Mouse (Mus musculus) T-helper 2 cell (primary cell): ENCODE measurements at regions not wholly inside any gene's neighbourhood (a gene's known extent, or its start where the extent isn't known, plus 50 kb on each side); places are given as distances from the start of the nearest gene placed in this dataset.

Experiments
- in situ Hi-C: fragments of 300-600 bp; cut with MboI, MseI; formaldehyde crosslinking; loops from one replicate; pipeline ENCODE4 v1.15.1; 2025; ENCODE audit warnings: high pct_unique_total_duplicates

DNA sequence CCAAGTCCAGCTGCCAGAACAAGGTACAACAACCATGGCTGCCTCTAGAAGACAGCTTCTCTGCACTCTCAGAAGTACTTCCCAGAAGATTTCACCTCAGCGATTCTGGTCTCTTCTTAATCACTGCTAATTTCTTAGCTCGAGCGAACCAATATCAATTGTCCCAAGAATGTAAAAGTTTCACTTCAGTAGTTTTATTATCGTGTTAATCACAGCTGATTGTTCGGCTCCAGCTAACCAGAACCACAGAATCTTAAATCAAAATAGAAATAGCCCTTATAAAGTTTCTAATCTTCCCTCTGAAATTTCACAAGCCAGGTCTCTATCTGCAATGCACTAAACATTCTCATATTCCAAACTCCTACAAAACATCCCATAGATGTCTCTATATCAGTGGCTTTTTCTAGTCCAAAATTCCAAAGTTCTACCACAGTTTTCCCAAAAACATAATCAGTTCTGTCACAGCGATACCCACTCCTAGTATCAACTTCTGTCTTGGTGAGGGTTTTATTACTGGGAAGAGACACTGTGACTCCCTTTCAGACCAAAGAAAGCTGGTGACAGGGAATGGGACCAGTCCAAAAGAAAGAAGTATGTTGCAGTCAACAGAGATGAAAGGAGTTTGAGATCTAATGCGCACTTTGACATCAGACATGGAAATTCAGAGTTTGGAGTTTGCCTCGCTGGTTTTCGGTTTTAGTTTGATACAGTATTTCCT lies 130.2 kb downstream of the Gm10283 start:
- in situ Hi-C loops, result no loop called here

DNA sequence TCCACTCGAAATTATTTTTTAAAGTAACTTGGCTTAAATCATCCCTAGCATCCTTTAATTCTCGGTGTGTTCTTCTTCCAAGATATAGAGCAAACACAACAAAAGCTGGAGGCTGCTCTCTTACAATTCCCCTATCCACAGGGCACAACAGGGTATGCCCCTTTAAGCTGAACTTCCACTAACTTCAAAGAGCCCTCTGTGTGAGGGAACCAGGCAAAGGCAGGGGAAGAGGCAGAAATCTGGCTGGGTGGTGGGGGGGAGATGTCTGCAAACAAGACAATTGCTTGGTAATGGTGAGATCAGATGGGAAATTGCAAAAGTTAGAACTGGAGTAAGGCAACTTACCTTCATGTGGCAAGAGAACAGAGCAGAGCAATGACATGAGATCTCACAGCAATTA lies 154.7 kb downstream of the Gm10283 start:
- in situ Hi-C loops, result no loop called here

DNA sequence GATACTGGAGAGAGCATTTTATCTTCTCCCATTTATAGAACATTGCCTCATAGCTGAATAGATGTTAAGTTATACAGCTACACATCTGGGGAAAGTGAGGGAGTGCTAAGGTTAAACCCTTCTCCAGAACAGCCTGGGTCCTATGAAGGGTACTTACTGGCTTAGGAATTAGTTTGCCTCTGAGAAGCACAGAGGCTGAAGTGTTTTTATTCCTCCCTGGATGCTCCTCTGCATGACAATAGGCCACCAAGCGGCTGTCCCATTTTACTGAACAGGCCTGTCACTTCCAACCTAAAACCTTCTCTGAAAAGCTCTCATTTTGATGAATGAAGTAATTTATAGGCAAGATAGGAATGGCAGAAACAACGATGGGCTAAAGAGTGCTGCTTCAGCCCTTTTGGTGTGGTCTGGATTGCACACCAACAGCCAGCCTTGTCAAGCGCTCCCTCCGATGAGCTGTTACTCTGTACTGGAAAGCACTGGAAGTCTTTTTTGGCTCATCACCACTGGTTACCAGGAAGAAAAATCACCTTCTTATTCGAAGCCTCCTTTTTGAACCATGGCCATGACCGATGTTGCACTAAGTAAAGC lies 157.1 kb downstream of the Gm10283 start:
- in situ Hi-C loops, result no loop called here

DNA sequence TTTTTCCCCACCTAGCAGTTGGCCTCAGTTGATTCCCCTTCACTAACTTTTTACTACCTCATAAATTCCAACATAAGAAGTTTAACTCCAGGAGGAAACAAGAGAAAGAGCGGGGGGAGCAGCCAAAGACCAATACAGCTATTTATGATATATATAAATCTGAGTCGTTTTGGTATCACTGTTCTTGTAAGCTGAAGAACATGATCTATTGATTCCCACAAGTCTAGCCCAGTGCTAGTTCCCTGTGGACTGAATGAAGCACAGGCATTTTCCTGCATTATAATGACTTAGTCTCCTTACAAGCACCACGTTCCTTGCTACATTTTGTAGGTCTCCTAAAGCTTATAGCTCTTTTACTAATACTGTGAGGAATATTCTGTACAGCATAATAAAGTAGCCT lies 187.5 kb downstream of the Gm10283 start:
- in situ Hi-C loops, result no loop called here

DNA sequence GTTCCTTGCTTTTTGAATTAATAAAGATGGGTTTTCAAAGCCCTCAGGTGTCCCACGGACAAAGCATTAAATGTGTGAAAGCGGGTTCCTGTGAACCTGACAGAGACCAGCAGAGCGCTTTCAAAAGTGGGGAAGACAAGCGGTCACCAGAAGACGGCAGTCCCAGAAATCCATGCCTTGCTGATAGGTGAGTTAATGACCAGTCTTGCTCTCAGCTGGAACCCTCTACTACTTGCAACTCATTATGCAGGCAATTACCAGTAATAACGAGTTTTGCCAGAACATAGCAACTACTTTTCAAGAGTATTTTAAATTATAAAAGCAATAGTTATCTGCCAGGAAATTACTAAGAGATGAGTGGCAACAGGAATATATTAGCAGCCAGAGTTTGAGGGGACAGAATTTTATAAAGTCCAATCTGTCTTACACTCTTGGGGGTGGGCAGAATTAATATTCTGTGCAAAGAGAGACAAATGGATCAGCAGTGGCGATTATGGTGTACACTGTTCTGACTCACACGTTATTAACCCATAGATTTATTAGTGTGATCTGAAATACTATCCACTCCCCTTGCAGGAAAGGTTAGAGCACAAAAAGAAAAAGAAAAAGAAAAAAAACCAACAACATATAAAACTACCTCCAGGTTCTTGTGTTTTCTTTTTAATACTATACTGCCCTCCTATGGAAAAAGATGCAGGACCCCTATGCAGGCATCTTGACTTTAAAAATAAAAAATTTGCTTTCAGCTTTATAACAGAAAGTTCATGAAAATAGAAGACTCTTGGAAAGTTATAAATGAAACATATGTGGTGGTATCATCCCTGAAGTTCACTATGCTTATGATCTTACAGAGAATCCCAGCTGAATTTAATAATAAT lies 188.8 kb downstream of the Gm10283 start:
- in situ Hi-C loops, result no loop called here

DNA sequence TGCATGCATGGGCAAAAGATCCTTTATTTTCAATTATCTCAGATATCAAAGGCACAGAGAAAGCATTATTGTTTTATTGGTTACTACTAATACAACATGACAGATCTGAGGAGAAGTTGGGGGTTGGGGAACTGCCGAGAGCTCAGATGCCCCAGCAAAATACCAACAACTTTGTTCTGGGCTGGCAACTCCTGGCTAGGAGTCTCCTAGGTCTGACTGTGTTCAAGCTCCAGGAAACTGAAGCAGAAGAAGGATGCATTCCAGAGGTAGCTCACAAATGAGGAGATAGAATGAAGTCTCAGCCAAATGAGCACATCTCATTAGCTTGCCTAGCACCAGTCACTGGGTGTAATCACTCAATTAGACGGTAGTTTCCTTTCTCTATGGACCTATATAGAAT lies 192.9 kb downstream of the Gm10283 start:
- in situ Hi-C loops, result no loop called here

DNA sequence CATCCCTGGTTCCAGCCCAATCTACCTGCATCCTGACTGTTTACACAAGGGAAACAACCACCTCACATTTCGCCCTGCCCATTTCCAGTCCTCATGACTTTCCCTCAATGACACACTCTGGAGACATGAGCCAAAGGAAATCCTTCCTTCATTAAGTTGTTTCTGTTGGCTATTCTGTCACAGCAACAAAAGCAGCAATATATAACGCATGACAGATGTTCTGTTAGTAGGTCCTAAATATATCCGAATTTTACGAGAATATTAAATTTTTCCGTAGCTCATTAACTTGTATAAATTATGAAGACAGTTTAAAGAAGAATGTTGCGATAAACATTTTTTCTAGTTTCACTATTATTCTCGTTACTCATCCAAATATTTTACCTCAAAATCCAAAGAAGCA lies 201.7 kb downstream of the Gm10283 start:
- in situ Hi-C loops, result no loop called here

DNA sequence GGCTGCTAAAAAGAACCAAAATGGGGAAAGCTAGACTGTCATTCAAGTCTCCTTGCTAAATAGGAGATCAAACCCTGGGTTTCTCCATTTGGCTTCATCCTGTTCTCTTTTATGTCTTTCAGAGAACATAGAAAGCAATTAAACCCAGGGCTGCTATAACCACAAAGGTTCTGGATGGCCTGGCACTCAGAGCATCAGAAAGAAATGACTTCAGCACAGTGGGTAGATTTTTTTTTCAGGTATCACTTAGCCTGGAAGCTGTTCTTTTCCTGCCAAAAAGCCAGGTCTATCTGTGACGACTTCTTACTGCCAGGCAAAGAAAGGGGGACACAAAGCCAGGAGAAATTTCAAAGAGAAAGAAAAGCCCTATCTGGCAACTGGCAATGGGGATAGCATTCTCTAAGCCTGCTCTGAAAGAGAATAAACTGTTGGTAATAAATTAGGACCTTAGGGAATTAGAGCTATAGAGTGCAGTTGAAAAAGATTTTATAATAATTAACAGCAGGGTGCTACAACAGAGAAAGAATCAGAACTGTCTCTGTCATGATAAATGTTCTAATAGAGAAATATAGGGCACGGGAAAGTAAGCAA lies 225.7 kb downstream of the Gm10283 start:
- in situ Hi-C loops, result no loop called here

DNA sequence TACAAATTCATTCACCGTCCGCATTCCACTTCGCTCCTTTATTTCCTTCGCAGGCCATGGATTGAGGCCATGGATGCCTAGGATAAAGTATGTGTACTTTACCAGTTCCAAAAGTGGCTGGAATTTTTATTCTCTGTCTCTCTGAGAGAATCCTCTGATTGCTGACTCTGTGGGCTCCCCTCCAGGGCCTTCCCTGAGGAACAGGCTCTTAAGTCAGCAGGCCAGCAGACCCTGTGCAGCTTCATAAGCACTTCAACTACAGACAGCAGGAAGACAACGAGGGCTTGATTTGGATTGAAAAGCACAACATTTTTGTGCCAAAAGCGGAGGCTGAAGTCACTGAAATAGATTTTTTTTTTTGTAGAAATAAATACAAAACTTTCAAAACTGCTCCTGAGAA lies 252.7 kb downstream of the Gm10283 start:
- in situ Hi-C loops, result no loop called here

DNA sequence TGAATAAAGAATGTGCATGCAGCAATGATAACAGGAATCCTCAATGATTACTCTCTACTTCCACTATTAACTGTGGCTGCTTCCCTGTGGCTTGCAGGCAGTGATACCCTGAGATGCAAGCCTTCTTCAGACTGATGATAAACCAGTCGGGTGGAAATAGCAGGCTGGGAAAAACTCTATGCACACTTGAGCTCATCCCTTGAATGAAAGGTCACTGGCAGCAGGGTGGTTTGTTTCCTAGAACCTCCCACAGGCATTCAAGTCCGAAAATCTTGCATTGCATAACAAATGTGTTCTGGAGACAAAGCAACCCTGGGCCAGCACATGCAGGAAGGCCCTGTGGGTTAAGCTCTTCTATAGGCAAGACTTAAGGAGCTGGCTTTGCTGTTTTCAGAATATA lies 253.3 kb downstream of the Gm10283 start:
- in situ Hi-C loops, result no loop called here

DNA sequence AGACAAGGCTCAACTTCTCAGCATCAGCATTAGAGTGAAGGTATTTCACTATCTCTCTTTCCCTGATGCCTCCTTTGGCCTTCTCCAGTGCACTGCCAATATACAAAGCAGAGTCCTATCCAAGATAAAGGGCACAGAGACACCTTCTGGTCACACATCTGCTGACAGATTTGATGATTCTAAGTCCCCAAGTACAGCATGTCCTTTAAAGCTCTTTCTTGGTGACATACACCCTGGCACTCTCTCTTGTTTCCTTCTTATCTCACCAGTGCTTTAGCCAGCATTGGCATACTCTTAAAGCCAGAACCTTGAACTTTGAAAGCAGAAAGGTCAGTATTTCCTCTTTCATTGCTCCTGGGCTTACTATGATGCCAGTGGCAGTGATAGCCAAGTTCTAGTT lies 255.4 kb downstream of the Gm10283 start:
- in situ Hi-C loops, result no loop called here

DNA sequence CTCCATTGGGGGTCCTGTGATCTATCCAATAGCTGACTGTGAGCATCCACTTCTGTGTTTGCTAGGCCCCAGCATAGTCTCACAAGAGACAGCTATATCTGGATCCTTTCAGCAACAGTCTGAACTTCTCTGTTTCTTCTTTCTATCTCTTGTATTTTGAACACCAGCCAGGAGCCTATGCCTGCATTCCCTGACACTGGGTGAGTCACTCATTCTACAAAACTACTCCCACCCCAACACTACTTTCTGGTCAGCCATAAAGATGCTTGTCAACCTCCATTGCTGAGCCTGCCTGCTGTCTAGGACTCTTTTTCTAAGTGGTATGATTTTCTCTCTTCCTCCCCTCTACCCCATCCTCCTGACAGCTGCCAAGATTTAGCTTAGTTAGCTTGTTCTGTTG lies 261.6 kb downstream of the Gm10283 start:
- in situ Hi-C loops, result no loop called here

DNA sequence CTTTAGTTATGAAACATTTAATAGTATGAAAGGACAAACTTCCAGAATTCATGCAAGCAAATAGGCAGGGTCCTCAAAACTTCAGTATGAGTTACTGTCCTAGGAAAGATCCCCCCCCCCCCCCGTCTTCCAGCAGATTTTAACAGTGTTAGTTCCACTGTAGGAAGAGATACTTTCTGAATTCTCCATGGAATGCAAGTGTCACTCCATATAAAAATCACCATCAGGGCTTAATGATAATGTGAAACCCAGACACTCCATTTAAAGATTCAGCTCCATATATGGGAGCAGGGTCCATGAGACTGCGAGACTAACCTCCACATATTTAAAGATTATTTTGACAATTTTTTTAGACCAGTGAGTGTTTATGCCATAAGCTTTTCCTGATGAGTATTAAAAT lies 282.1 kb downstream of the Gm10283 start:
- in situ Hi-C loops, result no loop called here

DNA sequence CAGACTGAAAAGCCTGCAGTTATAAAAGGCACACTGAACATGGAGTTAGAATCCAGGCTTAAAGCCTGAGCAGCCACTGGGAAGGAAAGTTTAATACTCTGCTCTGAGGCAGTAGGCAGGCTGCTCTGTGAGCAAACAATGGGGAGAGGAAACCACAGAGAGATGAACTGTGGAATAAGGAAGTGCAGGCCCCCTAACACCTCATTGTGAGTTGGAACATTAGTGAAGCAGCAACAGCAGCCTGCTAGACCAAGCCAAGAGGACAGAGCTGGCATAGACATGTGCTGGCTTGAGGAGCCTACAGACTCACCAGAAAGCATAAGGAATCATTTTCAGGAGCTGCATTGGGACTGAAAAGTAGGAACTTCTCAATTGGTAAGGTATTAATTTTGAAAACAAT lies 307.4 kb downstream of the Gm10283 start:
- in situ Hi-C loops, result loop anchor here (5.0 kb wide), 1 partner anchor 158 kb away; no protein-coding TSS in a partner anchor

DNA sequence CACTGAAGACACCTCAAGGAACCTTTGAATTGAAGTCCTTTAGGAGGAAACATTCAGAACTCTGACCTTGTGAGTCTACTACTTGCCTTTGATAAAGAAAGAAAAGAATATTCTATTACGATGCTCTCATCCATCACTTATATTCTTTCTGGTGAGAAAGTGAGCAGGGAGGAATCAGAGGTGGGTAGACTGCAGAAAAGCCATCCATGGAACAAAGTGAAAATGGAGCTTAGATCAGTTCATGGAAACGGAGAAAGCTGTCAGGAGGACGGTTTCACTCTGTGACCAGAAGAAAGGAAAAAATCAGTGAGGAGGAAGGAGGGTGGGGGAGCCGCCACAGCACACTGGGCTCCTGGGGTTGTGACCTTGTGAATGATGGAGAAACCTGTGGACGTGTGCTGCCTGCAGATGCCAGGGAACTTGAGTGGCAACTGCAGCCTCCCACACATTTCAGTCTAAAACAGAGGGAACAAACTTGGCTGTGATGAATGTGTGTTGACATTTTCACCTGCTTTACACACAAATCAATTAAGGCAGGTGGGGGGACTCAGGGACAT lies 335.2 kb downstream of the Gm10283 start:
- in situ Hi-C loops, result no loop called here
